Mouse (Mus musculus) CH12.LX (cell line): ENCODE data around the gene Phgr1.

ENCODE experiments used
- CTCF ChIP-seq, 2 experiments: IDR thresholded peaks in 1 of 2; conservative IDR thresholded peaks in 1 of 2; 2 replicates each; pipeline ENCODE4 v1.5.1; 2011 to 2012; ENCODE audit warnings: low read depth in 2 of 2, low read length in 2 of 2, improper control_type of control experiment in 1 of 2, inconsistent platforms in 1 of 2, mild to moderate bottlenecking in 1 of 2, moderate library complexity in 1 of 2
- EP300 ChIP-seq: IDR thresholded peaks from 2 replicates; pipeline ENCODE4 v1.6.1; 2011; ENCODE audit warnings: low read length, improper control_type of control experiment
- HCFC1 ChIP-seq: IDR thresholded peaks from 2 replicates; pipeline ENCODE4 v1.6.1; 2012; ENCODE audit warnings: low read depth, mild to moderate bottlenecking, inconsistent platforms, low read length, improper control_type of control experiment
- KAT2A ChIP-seq: IDR thresholded peaks from 2 replicates; pipeline ENCODE4 v1.6.1; 2012; ENCODE audit warnings: low read length, improper control_type of control experiment, inconsistent platforms; ENCODE audit not compliant: insufficient replicate concordance
- POLR2A ChIP-seq: IDR thresholded peaks from 2 replicates; pipeline ENCODE4 v1.6.1; 2011; ENCODE audit warnings: low read depth, mild to moderate bottlenecking, improper control_type of control experiment, low read length
- RAD21 ChIP-seq: IDR thresholded peaks from 2 replicates; pipeline ENCODE4 v1.6.1; 2011; ENCODE audit warnings: low read depth, mild to moderate bottlenecking, low read length, improper control_type of control experiment, moderate library complexity
- RCOR1 ChIP-seq: conservative IDR thresholded peaks from 2 replicates; pipeline ENCODE4 v1.6.1; 2012; ENCODE audit warnings: low read depth, mild to moderate bottlenecking, inconsistent platforms, low read length, improper control_type of control experiment
- UBTF ChIP-seq: IDR thresholded peaks from 2 replicates; pipeline ENCODE4 v1.6.1; 2012; ENCODE audit warnings: low read depth, mild to moderate bottlenecking, inconsistent platforms, low read length, improper control_type of control experiment, moderate library complexity
- USF1 ChIP-seq: IDR thresholded peaks from 2 replicates; pipeline ENCODE4 v1.6.1; 2014; ENCODE audit warnings: low read depth, mild to moderate bottlenecking, inconsistent platforms, low read length, improper control_type of control experiment
- ZC3H11A ChIP-seq: IDR thresholded peaks from 2 replicates; pipeline ENCODE4 v1.6.1; 2012; ENCODE audit warnings: low read depth, mild to moderate bottlenecking, inconsistent platforms, low read length, improper control_type of control experiment

DNA sequence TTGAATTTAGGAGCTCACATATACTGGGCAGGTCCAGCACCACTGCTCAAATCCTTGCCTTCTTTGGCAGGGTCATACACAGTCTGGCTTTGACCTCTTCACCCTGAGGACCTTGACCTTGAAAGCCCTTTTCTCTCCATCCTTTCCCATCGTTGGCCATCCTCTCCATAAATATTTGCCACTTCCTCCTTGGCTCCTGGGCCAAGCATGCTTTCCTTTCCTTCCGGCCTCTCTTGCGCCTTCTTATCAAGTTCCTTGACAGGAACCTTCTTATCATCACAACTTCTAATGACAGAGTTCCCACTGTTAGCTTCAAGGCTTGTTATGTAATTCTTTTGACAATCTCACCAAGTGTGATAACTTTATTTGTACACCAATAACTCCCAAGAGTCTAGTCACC, 32.6 kb downstream of the Phgr1 start:
- TF ChIP-seq POLR2A (no peak), CTCF (conservative IDR thresholded peaks at IDR 0.05 in 1 of 2, IDR thresholded peaks at IDR 0.05 in 1 of 2; ENCODE audit: low read depth in 2 of 2, low read length in 2 of 2) (no peak), HCFC1 (no peak), ZC3H11A (no peak), KAT2A (no peak), EP300 (no peak), USF1 (no peak), UBTF (no peak), RCOR1 (no peak), RAD21 (no peak)
